Mouse (Mus musculus): ENCODE measurements around the gene Casp3.
"Not testable (repeated sequence)": the region's sequence is repeated elsewhere in the genome, so short reads cannot be mapped to it uniquely, and the experiment has no call there.

Gene Casp3

DNA sequence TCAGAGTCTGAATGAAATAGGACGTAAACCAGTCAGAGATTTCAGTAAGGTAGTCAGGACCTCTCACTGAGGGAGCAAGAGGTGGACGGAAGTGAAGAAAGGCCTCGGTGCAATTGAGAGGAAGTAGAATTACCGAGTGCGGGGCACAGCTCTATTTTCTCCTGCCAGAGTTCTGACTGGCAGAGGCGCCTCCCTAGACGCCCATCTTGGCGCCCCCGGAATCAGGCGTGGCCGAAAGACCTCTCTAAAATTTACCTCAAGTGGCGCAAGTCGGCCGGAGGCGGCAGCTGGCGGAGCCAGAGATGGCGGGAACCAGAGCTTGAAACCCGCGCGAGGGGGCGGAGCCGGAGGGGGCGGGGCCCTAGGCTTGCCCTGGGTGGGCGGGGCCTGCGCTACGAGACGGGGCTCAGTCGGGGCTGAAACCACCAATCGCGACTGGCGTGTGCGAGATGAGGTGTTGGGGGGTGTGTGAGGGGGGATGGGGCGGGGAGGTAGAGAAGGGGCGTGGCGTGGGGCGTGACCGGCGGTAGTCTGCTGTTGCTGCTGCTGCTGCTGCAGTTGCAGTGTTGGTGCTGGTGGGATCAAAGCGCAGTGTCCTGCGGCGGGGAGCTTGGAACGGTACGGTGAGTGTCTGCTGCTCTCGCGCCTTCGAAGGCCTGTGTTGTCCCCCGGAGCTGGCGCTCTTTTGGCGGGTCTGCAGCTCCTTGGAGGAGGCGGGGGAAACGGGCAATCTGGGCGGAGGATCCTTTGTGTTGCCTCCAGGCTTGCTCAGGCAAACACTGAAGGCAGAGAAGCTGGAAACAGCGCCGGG is at the start of gene Casp3, which contains the start of gene Primpol:
TSS of gene Casp3 (plus strand) at position 413 of the 811 bp plus-strand sequence.
TSS of gene Primpol (minus strand) at position 334 of the 811 bp plus-strand sequence.
- peak; percentile 99 for DNase-seq

DNA sequence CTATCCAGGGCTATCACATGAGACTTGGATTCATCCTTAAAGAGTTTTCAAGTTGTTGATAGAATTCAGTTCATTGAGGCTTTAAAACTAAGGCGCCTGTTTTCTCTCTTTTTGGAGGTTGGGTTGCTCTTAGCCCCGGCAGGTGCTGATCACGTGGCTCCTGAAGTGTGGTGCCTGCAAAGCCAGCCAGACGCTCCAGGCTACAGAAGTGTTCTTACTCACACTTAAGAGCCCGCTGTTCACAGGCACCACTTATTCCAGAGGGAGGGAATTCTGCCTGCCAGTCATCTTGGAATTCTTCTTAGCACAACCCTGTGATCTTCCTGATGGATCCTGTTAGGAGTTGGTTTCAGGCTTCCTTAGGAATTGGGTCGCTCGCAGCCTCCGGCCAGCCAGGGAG is 49.1 kb upstream of the Casp3 start:
- DNase-seq, result no peak

DNA sequence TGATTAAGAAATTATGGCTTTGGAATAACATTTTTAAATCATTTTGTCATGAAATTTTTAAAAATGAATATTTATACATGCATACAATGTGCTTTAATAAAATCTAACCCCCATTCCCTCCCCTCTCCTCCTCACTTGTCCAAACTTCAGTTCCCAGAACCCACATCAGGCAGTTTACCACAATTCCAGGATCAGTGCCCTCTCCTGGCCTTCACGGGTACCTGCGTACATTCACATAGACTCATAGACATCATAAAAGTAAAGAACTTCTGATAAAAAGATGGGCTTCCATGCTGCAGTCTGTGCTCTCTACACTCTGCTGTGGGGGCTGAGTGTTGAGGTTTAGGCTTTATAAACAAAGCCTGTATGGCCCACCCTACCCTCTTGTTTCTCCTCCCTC is 48.1 kb upstream of the Casp3 start:
- DNase-seq, result no peak

DNA sequence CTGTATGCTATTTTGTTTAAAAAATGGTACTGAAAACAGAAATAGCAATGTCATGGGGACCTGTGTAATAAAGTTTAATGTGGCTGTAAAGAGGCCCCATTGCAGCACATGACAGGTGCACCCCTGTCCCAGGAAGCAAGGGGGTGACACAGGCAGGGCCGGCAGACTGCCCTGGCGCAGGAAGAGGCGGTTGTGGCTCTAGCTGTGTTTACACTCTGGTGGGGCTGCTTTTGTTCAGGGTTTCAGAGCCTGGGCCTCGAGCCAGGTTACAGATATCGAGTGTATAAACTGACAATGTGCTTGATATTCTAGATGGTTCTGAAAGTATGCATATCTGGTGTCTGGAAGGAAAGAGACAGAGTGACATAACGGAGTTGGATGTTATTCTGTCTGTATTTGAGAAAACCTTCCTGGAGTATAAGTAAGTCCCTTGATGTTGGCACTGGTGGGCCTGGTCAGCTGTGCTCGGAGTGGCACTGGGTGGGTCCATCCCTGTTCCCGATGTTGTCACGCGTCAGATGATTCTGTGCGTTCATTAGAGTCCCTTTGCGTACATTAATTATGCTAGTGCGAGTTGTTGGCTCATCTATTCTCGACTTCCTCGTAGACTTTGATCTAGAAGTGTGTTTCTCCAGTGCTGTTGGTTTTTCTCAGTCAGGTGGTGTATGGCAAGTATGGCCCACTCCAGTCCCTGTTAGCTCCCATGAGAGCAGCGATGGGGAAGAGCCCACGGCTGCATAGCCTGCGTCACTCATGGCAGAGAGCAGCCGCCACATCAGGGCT is 47.2 kb upstream of the Casp3 start:
- DNase-seq, result no peak

DNA sequence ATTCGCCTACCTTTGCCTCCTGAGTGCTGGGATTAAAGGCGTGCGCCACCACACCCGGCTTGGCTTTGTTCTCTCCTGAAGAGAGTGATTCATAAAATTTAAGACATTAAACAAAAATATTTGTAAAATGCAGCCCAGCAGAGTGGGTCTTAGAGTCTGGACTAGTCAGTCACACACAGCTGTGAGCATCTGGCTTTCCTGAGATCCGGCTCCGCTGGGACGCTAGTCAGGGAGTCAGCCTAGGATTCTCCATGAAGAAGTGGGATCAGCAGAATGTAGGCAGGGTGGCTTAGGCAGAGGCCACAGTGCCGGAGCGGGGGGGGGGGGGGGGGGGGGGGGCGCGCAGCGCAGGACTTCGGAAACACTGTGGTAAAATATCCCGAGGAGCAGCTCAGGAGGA is 46.4 kb upstream of the Casp3 start:
- DNase-seq, result no peak

DNA sequence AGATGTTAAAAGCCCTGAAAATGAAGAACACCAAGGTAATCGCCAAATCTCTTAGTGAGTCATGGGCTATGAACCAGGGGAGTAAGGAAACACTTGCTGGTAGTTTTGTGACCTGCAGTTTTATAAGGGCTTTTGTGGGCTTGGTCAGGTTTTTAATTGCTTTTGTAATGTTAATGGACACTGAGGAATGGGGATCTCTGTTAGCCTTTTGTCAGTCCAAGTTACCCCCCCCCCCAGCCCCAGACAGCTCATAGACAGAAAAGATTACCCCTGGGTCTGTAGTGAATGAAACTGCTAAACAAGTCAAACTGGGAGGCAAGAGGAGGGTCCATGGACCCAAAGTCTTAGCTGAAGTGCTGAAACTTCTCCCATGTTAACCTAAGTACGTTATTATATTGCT is 43.6 kb upstream of the Casp3 start:
- no peak for DNase-seq

DNA sequence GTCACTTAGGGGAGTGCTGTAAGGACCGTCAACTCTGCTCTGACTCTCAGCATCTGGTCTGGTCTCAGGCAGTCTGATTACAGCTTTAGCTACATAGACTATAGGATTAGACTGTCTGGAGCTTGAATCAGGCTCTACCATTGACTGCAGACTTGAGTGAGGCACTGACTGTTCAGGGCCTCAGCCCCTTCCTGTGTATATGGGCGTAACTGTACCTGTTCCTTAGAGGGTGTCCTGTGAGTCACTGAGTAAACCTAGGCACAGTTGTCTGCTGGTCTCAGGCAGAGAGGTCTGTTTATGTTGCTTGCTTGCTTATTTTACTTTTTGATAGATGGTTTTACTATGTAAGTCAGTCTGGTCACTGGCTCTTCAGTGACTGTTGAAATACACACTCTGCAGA is 43.1 kb upstream of the Casp3 start:
- DNase-seq, result no peak

DNA sequence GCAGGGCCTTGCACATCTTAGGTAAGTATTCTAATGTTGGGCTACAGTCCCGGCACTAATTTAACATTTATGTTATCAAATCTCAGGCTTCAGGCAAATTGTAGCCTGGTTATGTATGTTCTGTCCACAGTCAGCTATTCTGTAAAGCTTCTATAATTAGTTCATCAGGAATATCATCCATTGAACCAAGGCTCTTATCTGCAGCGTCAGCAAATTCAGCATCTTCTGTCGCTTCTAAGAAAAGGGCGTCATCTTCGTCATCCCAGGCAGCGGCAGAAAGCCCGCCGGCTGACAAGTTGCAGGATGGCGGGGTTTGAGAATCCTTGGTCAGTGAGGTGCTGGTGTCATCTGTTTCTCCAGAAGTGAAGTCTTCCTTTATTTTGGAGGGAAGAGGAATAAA is 38.3 kb upstream of the Casp3 start:
- no peak for DNase-seq

DNA sequence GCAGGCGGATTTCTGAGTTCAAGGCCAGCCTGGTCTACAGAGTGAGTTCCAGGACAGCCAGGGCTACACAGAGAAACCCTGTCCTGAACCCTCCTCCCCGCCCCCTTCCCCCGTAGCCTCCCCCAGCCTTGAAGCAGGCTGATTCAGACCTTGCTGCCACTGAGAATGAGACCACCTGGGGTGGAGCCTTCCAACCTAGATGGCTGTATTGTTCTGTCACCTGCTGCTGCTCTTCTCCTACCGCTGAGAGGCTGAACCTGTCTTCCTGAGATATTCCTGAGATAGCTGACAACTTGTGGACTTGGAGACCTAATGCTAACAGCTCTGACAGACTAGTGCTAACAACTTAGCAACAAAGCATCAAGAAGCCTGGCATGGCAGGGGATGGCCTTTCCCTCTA is 32.8 kb upstream of the Casp3 start:
- not testable (repeated sequence) for DNase-seq

DNA sequence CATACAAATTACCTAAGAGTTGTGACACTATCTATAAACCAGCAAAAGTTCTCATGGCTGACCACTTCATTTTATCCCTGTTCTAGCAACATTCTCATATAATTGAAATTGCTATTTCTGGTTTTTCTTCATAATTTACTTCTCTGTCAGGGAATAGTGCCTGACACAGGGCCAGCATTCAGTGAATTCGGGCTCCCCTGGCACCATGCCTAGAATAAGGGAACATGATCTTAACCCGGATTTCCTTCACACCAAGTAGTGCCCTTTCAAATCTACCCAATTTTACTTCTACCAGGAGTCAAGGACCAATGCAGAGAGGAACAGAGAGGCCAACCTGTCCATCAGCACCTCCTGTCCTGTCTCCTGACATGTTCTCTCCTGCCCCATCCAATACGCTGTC is 31.5 kb upstream of the Casp3 start:
- no peak for DNase-seq

DNA sequence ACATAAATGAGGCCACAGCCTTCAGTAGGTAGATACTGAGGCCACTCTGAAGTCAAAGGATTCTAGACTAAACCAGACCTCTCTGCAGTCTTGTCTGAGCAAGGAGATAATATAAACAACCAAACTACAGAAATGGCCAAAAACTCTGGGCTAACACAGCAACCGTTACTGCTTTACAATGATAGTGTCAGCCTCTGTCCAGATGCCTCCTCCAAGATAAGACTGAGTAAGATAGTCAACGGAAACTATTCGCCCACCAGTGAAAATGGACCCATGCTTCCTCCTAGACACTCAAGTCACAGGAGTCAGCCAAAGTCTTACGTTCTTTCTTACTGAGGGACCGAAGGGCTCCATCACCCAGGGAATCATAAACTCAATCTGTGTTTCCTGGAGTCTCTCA is 29.2 kb upstream of the Casp3 start:
- DNase-seq, result peak; percentile 26

DNA sequence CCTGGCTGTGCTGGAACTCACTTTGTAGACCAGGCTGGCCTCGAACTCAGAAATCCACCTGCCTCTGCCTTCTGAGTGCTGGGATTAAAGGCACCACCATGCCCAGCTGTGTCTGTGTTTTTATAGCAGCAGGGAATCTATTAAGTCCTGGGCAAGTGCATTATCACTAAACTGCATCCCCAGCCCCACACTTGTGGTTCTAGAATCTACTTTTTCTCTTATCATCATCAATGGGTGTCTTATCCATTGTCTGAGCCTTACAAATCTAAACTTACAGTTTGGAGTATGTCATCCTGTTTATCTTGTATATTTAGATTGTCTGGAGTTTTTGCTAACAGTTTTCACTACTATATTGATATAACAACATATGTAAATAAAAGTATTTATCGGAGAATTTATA is 28.4 kb upstream of the Casp3 start:
- peak; percentile 41 for DNase-seq

DNA sequence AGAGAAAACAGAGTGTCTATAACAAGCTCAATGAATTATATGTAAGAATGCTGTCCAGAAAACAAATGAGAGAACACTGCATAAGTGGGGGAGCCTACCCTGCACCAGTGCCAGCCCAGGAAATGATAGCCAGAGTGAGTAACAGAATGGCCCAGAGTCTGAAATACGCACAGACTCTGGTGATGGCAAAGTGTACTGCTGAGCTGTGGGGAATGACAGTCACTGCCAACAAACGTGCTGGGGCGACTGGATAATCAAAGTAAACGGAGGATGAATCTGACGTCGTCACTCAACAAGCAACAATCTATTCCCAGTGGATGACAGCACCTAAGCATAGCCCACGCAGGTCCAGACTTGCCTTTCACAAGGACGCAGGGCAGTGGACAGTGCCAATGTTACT is 24.0 kb upstream of the Casp3 start:
- no peak for DNase-seq

DNA sequence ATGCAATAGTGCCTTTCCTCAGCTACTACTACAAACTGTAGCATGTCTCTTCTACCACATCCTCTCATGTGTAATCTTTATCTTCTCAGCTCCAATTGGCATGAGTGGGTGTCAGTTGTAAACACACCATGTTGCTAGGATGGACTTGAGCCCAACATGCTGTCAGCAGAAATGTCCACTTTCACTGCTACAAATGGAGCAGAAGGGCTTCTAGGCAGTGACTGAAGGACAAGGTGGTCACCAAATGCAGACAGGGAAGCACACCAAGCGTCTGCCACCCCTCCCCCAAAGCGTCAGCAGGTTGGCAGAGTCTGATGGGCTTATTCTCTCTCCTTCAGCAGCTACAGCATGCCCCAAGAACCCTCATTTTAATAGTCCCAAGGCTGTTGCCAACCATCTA is 23.3 kb upstream of the Casp3 start:
- DNase-seq, result no peak

DNA sequence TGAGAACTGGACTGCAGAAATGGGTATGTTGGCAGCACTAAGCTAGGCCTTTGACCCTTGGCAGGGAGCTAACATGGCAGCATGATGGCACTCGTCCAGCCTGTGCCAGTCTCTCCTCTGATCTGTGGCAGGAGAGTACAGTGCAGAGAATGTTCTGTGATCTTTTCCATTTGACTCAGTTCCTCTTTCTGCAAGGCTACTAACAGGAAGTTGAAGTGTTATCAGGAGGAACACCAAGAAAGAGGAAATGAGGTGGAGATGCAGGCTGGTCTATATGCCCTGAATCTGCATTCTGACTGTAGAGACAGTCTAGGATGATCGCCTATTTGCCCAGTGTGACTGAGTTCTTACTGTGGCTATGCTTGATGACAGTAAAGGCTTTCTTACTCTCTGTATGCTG is 21.5 kb upstream of the Casp3 start:
- no peak for DNase-seq

DNA sequence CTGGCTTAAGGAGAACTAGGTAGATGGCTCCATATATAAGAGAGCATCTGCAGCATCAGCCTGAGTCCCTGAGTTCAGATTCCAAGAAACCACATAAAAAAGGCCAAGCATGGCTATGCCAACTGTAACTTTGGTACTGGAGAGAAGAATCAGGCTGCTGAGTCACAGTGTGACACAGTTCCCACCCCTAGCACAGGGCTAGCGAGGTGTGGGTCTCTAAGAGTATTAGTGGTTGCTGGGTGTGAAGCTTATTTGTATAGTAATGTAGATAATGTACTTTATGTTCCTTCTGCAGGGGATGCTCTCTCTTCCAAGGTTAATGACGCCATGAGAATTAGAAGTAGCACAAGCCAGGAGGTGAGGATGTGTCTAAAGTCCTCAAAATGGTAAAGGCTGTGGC is 20.6 kb upstream of the Casp3 start:
- DNase-seq, result no peak

DNA sequence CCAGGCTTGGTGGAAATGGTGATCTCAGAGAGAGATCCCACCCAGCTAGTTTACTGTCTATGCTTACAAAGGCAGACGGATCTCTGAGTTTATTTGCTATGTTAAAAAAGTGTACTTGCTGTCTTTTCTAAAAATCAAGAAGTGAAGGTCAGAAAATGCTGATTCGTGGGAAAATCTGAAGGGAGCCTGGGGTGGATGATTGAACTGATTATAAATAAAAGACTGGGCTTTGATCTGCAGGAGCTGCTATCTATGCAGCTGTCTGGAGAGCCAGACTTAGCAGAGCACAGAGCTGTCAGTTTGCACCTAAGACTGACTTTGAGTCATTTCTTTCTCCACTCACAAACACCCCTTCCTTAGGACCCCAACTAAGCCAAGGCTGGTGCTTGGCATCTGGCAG is 19.7 kb upstream of the Casp3 start:
- DNase-seq, result no peak

DNA sequence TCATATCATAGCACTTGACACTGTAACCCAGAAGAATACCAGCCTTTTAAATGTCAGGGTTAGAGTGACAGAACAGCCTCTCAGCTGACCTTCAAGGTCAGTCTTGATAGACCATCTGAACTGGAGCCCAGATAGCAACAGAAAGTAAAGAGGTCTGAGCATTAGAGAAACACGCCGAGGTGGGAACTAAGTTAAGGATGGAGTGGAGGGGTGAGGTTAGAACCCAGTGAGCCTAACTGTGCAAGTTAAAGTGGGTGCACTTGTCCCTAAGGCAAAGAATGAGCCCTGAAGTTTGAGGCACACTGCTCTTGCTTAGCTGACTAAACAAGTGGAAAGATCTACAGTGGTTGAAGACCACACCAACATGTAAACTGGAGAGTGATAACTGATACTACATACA is 19.0 kb upstream of the Casp3 start:
- DNase-seq, result no peak

DNA sequence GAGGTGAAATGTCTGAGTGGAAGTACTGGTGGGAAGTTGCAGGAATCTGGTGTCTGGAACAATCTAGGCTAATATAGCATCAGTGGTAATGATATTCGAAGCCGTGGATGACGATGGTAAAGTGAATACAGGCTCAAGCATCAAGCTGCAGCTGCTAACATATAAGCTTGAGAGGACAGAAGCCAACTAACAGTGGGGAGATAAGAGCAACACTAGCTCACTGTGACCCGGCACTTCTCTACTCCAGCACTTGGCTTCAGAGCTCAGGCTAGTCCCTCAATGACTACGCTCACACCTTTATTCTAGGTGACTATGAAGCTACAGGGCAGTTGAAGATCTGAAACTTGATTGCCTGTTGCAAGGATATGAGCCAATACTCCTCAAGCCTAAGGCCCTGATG is 18.3 kb upstream of the Casp3 start:
- no peak for DNase-seq

DNA sequence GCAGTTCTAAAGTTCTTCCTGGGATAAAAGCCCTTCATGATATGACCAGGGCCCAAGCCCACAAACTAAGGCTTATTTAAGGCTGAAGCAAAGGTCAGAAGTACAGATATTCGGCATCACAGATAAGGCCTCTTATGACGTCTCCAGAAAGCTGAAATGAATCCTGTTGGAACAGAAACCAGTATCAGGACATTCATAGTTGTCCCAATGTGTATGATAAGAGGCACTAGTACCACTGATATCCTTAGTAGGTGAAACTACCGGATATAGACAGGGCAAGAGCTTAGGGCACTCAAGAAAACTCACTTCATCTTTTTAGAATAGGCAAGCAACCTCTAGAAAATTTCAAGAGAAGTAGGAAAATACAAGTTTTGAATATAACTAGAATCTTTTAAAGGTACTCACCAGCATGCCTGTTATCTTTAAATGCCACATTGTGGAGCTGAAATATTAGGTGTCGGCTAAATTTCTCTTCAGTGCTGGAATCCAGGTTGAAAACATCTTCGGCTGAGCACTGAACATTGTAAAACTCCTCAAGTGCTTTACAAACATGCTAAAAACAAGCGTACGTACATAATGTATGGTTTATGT is 17.7 kb upstream of the Casp3 start:
- no peak for DNase-seq

DNA sequence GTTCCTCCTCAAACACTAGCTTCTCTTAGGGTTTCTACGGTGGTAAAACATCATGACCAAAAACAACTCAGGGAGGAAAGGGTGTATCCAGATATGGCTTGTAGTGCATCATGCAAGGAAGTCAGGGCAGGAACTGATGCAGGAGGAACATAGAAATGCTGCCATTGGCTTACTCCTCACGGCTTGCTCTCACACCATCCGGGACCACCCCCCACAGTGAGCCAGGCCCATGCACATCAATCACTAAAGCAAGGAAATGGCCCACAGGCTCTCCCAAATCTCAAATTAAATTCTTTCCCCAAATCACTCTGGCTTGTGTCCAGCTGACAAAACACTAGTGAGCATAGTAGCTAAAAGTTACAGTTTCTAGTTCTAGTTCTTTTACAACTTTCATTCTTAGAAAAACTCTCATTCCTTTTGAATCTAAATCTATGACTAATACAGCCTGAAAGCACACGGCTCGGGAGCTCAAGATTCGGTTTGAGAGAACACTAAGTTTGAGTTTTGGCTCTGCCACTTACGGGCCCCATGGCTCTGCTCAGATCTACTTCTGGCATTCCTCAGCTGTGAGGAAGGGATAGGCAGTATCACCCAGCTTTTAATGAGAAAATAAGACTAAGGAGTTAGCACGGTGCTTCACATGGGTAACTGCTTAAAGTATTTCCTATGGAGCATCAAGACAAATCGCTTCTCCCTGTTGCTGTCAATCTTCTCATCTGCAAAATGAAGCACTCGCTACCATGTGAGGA is 16.0 kb upstream of the Casp3 start:
- no peak for DNase-seq

DNA sequence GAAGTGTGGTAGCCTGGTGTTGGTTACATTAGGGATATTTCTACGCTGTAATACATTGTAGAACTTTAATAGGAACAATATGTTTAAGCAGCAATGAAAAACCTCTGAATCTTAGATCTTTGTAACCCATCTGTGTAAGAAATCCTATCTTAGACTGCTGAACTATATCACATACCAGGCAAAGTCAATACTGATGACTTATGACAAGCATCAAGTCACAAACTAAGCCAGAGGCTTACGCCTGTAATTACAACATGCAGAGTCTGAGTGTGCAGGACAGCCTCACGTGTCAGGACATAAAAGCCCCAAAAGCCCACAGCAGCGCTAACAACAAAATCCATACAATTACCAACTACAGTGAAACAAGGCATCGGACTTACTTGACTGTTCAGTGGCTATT is 13.5 kb upstream of the Casp3 start:
- DNase-seq, result no peak

DNA sequence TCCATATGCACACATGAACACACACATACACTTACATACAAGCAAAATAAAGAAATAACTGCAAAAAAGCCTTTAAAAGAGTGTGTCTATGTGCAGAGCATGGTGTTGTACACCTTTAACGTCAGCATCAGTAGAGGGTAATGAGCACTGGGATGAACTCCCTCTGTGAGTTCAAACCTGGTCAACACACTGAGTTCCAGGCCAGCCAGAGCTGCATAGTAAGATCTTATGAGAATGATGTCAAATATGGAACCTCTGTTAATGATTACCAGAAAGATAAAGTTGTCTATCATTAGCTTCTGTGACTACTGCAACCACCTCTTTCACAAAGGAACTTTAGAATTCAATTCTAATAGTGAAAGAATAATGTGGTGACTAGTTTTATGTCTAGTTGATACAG is 10.2 kb upstream of the Casp3 start:
- no peak for DNase-seq

Measured in liver (tissue).